Mouse (Mus musculus) adrenal gland, postnatal 36 days (tissue): ENCODE results near the gene Olfr1248. TPM values are rescaled to one million over a fixed set of nuclear protein-coding genes. Genes with fewer than 3 reads are reported as not detected.
"Not testable (repeated sequence)": the region's sequence is repeated elsewhere in the genome, so short reads cannot be mapped to it uniquely, and the experiment has no call there.

Experiments used
- DNase-seq, 2 experiments: peaks; one replicate each; pipeline ENCODE4 v3.0.0; 2021; ENCODE audit warnings: mixed read lengths in 1 of 2
- long read RNA-seq, 2 experiments: library from polyadenylated mRNA; stranded (forward); transcript quantifications; one replicate each; pipeline ENCODE4 v2.0.0; 2021; ENCODE audit warnings: borderline sequencing depth in 2 of 2
- total RNA-seq, 2 experiments: library from RNA; stranded (reverse); gene quantifications; 2 replicates each; pipeline ENCODE4 v1.2.3; 2021

The Olfr1248 gene
- not detected for total RNA-seq
- long read RNA-seq, experiment 1: 0 reads
- long read RNA-seq, experiment 2: 0 reads

DNA sequence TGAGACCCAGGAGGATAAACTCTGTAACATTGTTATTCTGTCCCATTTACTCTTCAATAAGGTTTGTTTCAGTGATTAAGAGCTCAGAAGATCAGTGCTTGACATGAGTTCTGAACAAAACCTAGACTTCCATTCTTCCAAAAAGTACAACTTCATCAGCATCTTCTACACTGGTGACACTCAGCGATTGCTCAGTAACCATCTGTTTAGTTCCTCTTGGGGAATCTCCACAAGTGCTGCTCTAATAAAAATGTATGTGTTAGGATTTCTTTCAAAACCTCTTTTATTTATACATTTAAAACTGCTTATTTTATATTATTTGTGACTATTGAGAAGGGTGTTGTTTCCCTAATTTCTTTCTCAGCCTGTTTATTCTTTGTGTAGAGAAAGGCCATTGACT lies at the start of gene Olfr1248:
TSS of gene Olfr1248 (minus strand) at position 101 of the 400 bp plus-strand sequence.
- not testable (repeated sequence) for DNase-seq

DNA sequence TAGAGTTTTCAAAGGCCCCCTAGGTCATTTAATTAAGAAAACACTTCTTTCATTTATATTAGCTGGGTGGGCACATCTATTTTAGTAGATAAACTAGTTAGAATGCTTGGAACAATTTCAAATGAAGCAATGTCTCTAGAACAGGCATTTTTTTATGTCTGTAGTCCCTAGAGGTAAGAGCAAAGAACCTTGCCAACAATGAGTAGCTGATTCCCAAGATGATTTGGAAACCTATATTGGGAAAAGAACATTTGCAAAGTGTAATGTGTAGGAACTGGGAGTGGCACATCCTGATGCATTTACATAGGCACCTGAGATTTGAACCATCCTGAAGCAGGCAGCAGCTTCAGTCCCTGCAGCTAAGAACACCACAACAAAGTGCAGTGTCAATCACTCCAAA lies 43.3 kb upstream of the Olfr1248 start, which contains the start of gene Olfr1250:
TSS of gene Olfr1250 (minus strand) at position 101 of the 400 bp plus-strand sequence.
- no peak for DNase-seq

DNA sequence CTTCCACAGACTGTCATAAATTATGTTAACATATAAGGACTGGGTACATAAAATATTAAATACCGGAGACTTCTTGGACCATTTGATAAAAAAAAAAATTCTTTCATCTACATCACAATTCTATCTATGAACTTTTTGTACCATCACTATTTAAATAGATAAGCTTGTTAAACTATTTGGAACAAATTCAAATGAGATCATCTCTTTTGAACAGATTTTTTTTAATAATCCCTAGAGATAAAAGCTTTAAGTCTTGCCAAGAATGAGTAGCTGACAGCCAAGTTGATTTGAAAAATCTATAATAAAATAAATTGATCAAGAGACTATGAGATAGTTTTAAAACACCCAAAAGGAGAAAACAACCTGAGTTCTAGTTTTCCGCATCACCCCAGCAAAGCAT lies 16.8 kb upstream of the Olfr1248 start, which contains the start of gene Olfr1249:
TSS of gene Olfr1249 (minus strand) at position 101 of the 400 bp plus-strand sequence.
- DNase-seq: no peak

DNA sequence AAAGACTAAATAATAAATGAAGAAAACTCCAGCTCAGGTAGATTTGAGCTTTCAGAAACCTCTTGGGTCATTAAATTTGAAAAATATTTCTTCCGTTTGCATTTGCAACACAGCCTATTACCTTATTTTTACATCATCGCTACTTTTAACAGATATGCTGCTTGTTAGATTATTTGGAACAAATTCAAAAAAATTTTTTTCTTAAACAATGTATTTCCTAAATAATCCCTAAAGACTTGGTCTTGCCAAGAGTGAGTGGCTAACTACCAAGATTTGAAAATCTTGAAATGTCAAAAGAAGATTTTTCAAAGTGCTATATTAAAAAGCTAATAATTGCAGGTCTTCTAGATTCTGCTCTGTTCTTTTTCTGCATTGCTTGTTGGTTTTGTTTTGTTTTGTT lies 4.0 kb downstream of the Olfr1248 start, which contains the start of gene Olfr1247:
TSS of gene Olfr1247 (minus strand) at position 101 of the 400 bp plus-strand sequence.
- no peak for DNase-seq

DNA sequence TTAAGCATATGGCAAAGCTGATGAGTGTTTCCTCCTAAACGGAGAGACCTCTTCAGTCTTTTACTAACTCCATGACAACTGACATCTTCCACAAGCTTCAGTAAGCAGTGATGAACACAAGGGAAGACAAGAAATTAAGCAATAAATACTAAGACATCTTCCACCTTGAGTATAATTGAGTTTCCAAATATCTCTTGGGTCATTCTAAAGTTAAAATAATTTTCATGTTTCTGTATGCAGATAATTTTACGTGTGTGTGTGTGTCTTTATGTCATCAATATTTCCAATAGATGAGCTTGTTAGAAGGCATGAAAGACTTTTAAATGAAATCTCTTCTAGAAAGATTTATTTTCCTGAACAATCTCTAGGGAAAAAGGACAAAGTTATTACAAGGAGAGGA lies 25.0 kb downstream of the Olfr1248 start, which contains the start of gene Olfr1246:
TSS of gene Olfr1246 (minus strand) at position 101 of the 400 bp plus-strand sequence.
- no peak for DNase-seq

DNA sequence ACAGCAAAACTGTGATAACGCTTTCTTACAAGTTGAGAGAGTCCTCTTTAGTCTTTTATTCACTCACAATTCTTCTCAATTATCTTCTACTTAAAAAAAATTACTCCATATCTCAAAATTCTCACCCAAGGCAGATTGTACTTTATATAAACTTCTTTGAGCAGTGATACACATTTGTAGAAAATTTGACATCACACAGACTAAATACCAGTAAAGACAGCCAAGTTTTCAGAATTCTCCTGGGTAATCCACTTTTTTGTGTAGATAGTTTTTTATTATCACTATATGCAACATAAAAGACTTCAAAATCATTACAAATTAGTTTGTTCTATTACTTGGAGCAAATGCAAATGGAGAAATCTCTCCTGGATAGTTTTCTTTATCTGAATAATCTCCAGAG lies 39.7 kb downstream of the Olfr1248 start, which contains the start of gene Olfr1245:
TSS of gene Olfr1245 (minus strand) at position 101 of the 400 bp plus-strand sequence.
- no peak for DNase-seq

Other genes starting within 250 kb of the Olfr1248 start
- not detected for gene Olfr1238, start 208.6 kb downstream of the Olfr1248 start, total RNA-seq
- gene Olfr1239, start 197.8 kb downstream of the Olfr1248 start, total RNA-seq: not detected
- not detected for gene Olfr1240, start 175.2 kb downstream of the Olfr1248 start, total RNA-seq
- gene Olfr1241, start 131.1 kb downstream of the Olfr1248 start, total RNA-seq: not detected
- gene Olfr1242, start 119.9 kb downstream of the Olfr1248 start, total RNA-seq: not detected
- gene Olfr1243, start 86.8 kb downstream of the Olfr1248 start, total RNA-seq: not detected
- gene Olfr1245, start 39.8 kb downstream of the Olfr1248 start, total RNA-seq: not detected
- gene Olfr1246, start 25.1 kb downstream of the Olfr1248 start, total RNA-seq: not detected
- not detected for gene Olfr1247, start 4.1 kb downstream of the Olfr1248 start, total RNA-seq
- not detected for gene Olfr1249, start 16.7 kb upstream of the Olfr1248 start, total RNA-seq
- not detected for gene Olfr1250, start 43.2 kb upstream of the Olfr1248 start, total RNA-seq
- not detected for gene Olfr1251, start 53.7 kb upstream of the Olfr1248 start, total RNA-seq
- gene Olfr1252, start 106.8 kb upstream of the Olfr1248 start, total RNA-seq: not detected
- gene Olfr1253, start 138.8 kb upstream of the Olfr1248 start, total RNA-seq: not detected
- gene Olfr1254, start 175.4 kb upstream of the Olfr1248 start, total RNA-seq: not detected
- gene Olfr1255, start 193.8 kb upstream of the Olfr1248 start, total RNA-seq: not detected
- gene Olfr1256, start 223.3 kb upstream of the Olfr1248 start, total RNA-seq: not detected
- not detected for gene Olfr48, start 230.0 kb upstream of the Olfr1248 start, total RNA-seq